Mouse (Mus musculus) cortical plate, adult 2 months (tissue): ENCODE measurements around the gene 1190005I06Rik. TPM values are rescaled to one million over a fixed set of nuclear protein-coding genes. Genes with fewer than 3 reads are reported as not detected.

Experiments
- H3K27ac ChIP-seq: fragments of 200-500 bp; 2 replicates; pipeline ENCODE4 v1.5.1; 2012; ENCODE audit warnings: low read length, control low read depth, inconsistent platforms; ENCODE audit not compliant: insufficient read depth
- H3K4me1 ChIP-seq: fragments of 200-500 bp; 2 replicates; pipeline ENCODE4 v1.6.1; 2011; ENCODE audit warnings: low read length; ENCODE audit not compliant: control insufficient read depth, insufficient read depth
- H3K4me3 ChIP-seq: fragments of 200-500 bp; 2 replicates; pipeline ENCODE4 v1.5.1; 2011; ENCODE audit warnings: mild to moderate bottlenecking, low read length, control low read depth; ENCODE audit not compliant: insufficient read depth
- CTCF ChIP-seq: fragments of 200-500 bp; IDR thresholded peaks from 2 replicates; pipeline ENCODE4 v1.5.1; 2011; ENCODE audit warnings: mild to moderate bottlenecking, control low read depth, low read length; ENCODE audit not compliant: insufficient read depth; ENCODE audit errors: extremely low read depth
- POLR2A ChIP-seq: fragments of 200-500 bp; IDR thresholded peaks from 2 replicates; pipeline ENCODE4 v1.6.1; 2011; ENCODE audit warnings: mild to moderate bottlenecking, low read length, control low read depth; ENCODE audit not compliant: insufficient read depth; ENCODE audit errors: extremely low read depth
- polyA plus RNA-seq: library from polyadenylated mRNA; depleted of rRNA; stranded (reverse); fragments of >200 nt; gene quantifications from 2 replicates; pipeline ENCODE4 v1.2.3, GENCODE M21; 2012

The 1190005I06Rik gene
- polyA plus RNA-seq, 1 experiment: 11.0 TPM

- Histone ChIP-seq H3K4me1 (peaks cover 2% of the 10 kb centered on the region; the same call in 1 of the 2 replicates), H3K4me3 (no peak overlapping the region), H3K27ac (no peak overlapping the region)
- no peak for TF ChIP-seq CTCF
- TF ChIP-seq POLR2A: no peak
These were observed 44.8 kb downstream of the 1190005I06Rik start for GRCm38 (mm10) chr8:120602672-120603071.

GRCm38 (mm10) chr8:120599504-120599903 lies 47.9 kb downstream of the 1190005I06Rik start:
- peaks cover 2% of the 10 kb centered on the region; the same call in 1 of the 2 replicates for H3K4me1 ChIP-seq
- H3K4me3 ChIP-seq: no peak overlapping the region
- no peak overlapping the region for H3K27ac ChIP-seq
- TF ChIP-seq POLR2A (no peak), CTCF (peak; percentile 72)

- peaks cover 2% of the 10 kb centered on the region; the same call in 1 of the 2 replicates for H3K4me1 ChIP-seq
- TF ChIP-seq POLR2A (no peak), CTCF (no peak)
- no peak overlapping the region for H3K4me3 ChIP-seq
- H3K27ac ChIP-seq: no peak overlapping the region
These were observed 48.9 kb downstream of the 1190005I06Rik start for GRCm38 (mm10) chr8:120598579-120598978.

- Histone ChIP-seq H3K27ac (no peak overlapping the region), H3K4me1 (peaks cover 2% of the 10 kb centered on the region; the same call in 1 of the 2 replicates), H3K4me3 (no peak overlapping the region)
- TF ChIP-seq CTCF (peak; percentile 84), POLR2A (no peak)
These were observed 51.5 kb downstream of the 1190005I06Rik start for GRCm38 (mm10) chr8:120595963-120596362.

GRCm38 (mm10) chr8:120594571-120594970 lies 52.9 kb downstream of the 1190005I06Rik start:
- no peak overlapping the region for H3K27ac ChIP-seq
- TF ChIP-seq POLR2A (no peak), CTCF (peak; percentile 26; the same call in 1 of the 2 replicates)
- peaks cover 2% of the 10 kb centered on the region; the same call in 1 of the 2 replicates for H3K4me1 ChIP-seq
- H3K4me3 ChIP-seq: no peak overlapping the region

- Histone ChIP-seq H3K4me1 (no peaks in the 10 kb centered on the region), H3K4me3 (no peak overlapping the region), H3K27ac (no peak overlapping the region)
- no peak for TF ChIP-seq POLR2A
- TF ChIP-seq CTCF: no peak
These were observed 55.7 kb downstream of the 1190005I06Rik start for GRCm38 (mm10) chr8:120591587-120592292.

- Histone ChIP-seq H3K4me1 (no peaks in the 10 kb centered on the region), H3K4me3 (peak overlapping the region; percentile 31; the same call in 1 of the 2 replicates), H3K27ac (no peak overlapping the region)
- TF ChIP-seq CTCF: no peak
- TF ChIP-seq POLR2A: no peak
These were observed 57.5 kb downstream of the 1190005I06Rik start for GRCm38 (mm10) chr8:120589921-120590320.

- H3K4me1 ChIP-seq: no peaks in the 10 kb centered on the region
- TF ChIP-seq CTCF (no peak), POLR2A (0 out of 2 replicates have a peak, but pooled peaks have one; percentile 15)
- H3K4me3 ChIP-seq: peak within 1 kb of the TSS; percentile 31
- H3K27ac ChIP-seq: no peak within 1 kb of the TSS
These were observed 58.3 kb downstream of the 1190005I06Rik start, which contains the start of gene Gins2 for GRCm38 (mm10) chr8:120588908-120589771. Gene Gins2, minus strand, starts transcription at chr8:120589304.

- no peak for TF ChIP-seq CTCF
- no peak for TF ChIP-seq POLR2A
- H3K4me1 ChIP-seq: no peaks in the 10 kb centered on the region
- H3K27ac ChIP-seq: no peak overlapping the region
- no peak overlapping the region for H3K4me3 ChIP-seq
These were observed 61.9 kb downstream of the 1190005I06Rik start for GRCm38 (mm10) chr8:120585521-120585920.
